Mouse (Mus musculus) limb, embryonic 15.5 days (tissue): ENCODE measurements around the gene Dusp18. TPM values are rescaled to one million over a fixed set of nuclear protein-coding genes. Genes with fewer than 3 reads are reported as not detected.

Experiments
- ATAC-seq: fragments of 200-750 bp; cut with Nextera tagmentation; 2 replicates; pipeline ENCODE4 v1.8.0; 2017; ENCODE audit warnings: low read depth, moderate TSS enrichment; ENCODE audit not compliant: insufficient number of reproducible peaks, low FRiP score, low TSS enrichment
- H3K27ac ChIP-seq: fragments of 300-500 bp; sonication (generic); 2 replicates; pipeline ENCODE4 v1.5.1; 2015; ENCODE audit warnings: moderate library complexity, mild to moderate bottlenecking, inconsistent platforms
- H3K27me3 ChIP-seq: fragments of 300-500 bp; sonication (generic); 2 replicates; pipeline ENCODE4 v1.6.1; 2015; ENCODE audit warnings: inconsistent platforms
- H3K36me3 ChIP-seq: fragments of 300-500 bp; sonication (generic); 2 replicates; pipeline ENCODE4 v1.6.1; 2015; ENCODE audit warnings: inconsistent platforms
- H3K4me1 ChIP-seq: fragments of 300-500 bp; sonication (generic); 2 replicates; pipeline ENCODE4 v1.6.1; 2015; ENCODE audit warnings: inconsistent platforms
- H3K4me2 ChIP-seq: fragments of 300-500 bp; sonication (generic); 2 replicates; pipeline ENCODE4 v1.6.1; 2015; ENCODE audit warnings: mild to moderate bottlenecking, inconsistent platforms
- H3K4me3 ChIP-seq: fragments of 300-500 bp; sonication (generic); 2 replicates; pipeline ENCODE4 v1.5.1; 2015; ENCODE audit warnings: mild to moderate bottlenecking, inconsistent platforms
- H3K9ac ChIP-seq: fragments of 300-500 bp; sonication (generic); 2 replicates; pipeline ENCODE4 v1.6.1; 2015; ENCODE audit warnings: inconsistent platforms
- H3K9me3 ChIP-seq: fragments of 300-500 bp; sonication (generic); 2 replicates; pipeline ENCODE4 v1.6.1; 2016; ENCODE audit warnings: inconsistent platforms
- WGBS: fragments of 180-500 bp; shearing (Covaris S2); methylation state at CpG from one replicate; pipeline ENCODE4 v1.1.7; 2015; 5-methylcytosine and 5-hydroxymethylcytosine counted together
- polyA plus RNA-seq: library from polyadenylated mRNA; unstranded; fragments of >200 nt; fragmentation: Nextera tagmentation; extraction: Ambion mirVana; gene quantifications from 2 replicates; pipeline ENCODE4 v1.2.1, GENCODE M21; 2015

The Dusp18 gene
- polyA plus RNA-seq, 1 experiment from 2014 or later: 7.6 TPM

- 89% methylated on average over 9 of the region's 9 CpGs for WGBS
- Histone ChIP-seq H3K9ac (no peak overlapping the region), H3K9me3 (no peaks in the 10 kb centered on the region), H3K27me3 (no peaks in the 10 kb centered on the region), H3K36me3 (no peaks in the 10 kb centered on the region), H3K4me2 (no peak overlapping the region), H3K4me1 (peaks cover 10% of the 10 kb centered on the region), H3K4me3 (no peak overlapping the region), H3K27ac (no peak overlapping the region)
- no peak for ATAC-seq
Observed at GRCm38 (mm10) chr11:3933756-3934285, 38.8 kb downstream of the Dusp18 start.

GRCm38 (mm10) chr11:3935135-3935534, 40.1 kb downstream of the Dusp18 start:
- peaks cover 10% of the 10 kb centered on the region for H3K4me1 ChIP-seq
- H3K27ac ChIP-seq: no peak overlapping the region
- H3K36me3 ChIP-seq: no peaks in the 10 kb centered on the region
- no peak overlapping the region for H3K9ac ChIP-seq
- no peak overlapping the region for H3K4me3 ChIP-seq
- no peaks in the 10 kb centered on the region for H3K9me3 ChIP-seq
- WGBS: 79% methylated on average over 4 of the region's 4 CpGs
- no peak for ATAC-seq
- H3K4me2 ChIP-seq: no peak overlapping the region
- no peaks in the 10 kb centered on the region for H3K27me3 ChIP-seq

GRCm38 (mm10) chr11:3936318-3936717, 41.3 kb downstream of the Dusp18 start:
- H3K4me3 ChIP-seq: no peak overlapping the region
- H3K27me3 ChIP-seq: no peaks in the 10 kb centered on the region
- H3K9me3 ChIP-seq: no peaks in the 10 kb centered on the region
- H3K36me3 ChIP-seq: no peaks in the 10 kb centered on the region
- H3K4me2 ChIP-seq: no peak overlapping the region
- H3K9ac ChIP-seq: no peak overlapping the region
- no peak overlapping the region for H3K27ac ChIP-seq
- 69% methylated on average over 3 of the region's 3 CpGs for WGBS
- ATAC-seq: no peak
- H3K4me1 ChIP-seq: peaks cover 2% of the 10 kb centered on the region

- Histone ChIP-seq H3K9me3 (no peaks in the 10 kb centered on the region), H3K4me2 (no peak overlapping the region), H3K27me3 (no peaks in the 10 kb centered on the region), H3K27ac (no peak overlapping the region), H3K4me3 (no peak overlapping the region), H3K9ac (no peak overlapping the region), H3K4me1 (no peaks in the 10 kb centered on the region), H3K36me3 (no peaks in the 10 kb centered on the region)
- ATAC-seq: no peak
- 79% methylated on average over 13 of the region's 13 CpGs for WGBS
Observed at GRCm38 (mm10) chr11:3937321-3937874, 42.4 kb downstream of the Dusp18 start.

- H3K27ac ChIP-seq: no peak overlapping the region
- WGBS: 89% methylated on average over 7 of the region's 7 CpGs
- H3K9me3 ChIP-seq: no peaks in the 10 kb centered on the region
- no peak overlapping the region for H3K9ac ChIP-seq
- H3K4me1 ChIP-seq: no peaks in the 10 kb centered on the region
- H3K4me2 ChIP-seq: no peak overlapping the region
- ATAC-seq: no peak
- peaks cover 8% of the 10 kb centered on the region; the same call in 1 of the 2 replicates for H3K27me3 ChIP-seq
- H3K36me3 ChIP-seq: no peaks in the 10 kb centered on the region
- no peak overlapping the region for H3K4me3 ChIP-seq
Observed at GRCm38 (mm10) chr11:3941371-3941770, 46.3 kb downstream of the Dusp18 start.

GRCm38 (mm10) chr11:3946386-3946785, 51.3 kb downstream of the Dusp18 start:
- no peaks in the 10 kb centered on the region for H3K4me1 ChIP-seq
- H3K4me3 ChIP-seq: no peak overlapping the region
- H3K9me3 ChIP-seq: no peaks in the 10 kb centered on the region
- WGBS: 35% methylated on average over 1 of the region's 1 CpGs
- H3K27ac ChIP-seq: no peak overlapping the region
- H3K27me3 ChIP-seq: peaks cover 10% of the 10 kb centered on the region; the same call in 1 of the 2 replicates
- H3K36me3 ChIP-seq: no peaks in the 10 kb centered on the region
- ATAC-seq: no peak
- H3K9ac ChIP-seq: no peak overlapping the region
- no peak overlapping the region for H3K4me2 ChIP-seq

Other genes with a start within 250 kb of the Dusp18 start
- 23.5 and 26.0 TPM in 2 replicates for gene Morc2a, start 246.0 kb upstream of the Dusp18 start, polyA plus RNA-seq
- gene Osbp2, start 31.3 kb upstream of the Dusp18 start, polyA plus RNA-seq: 0.77 and 0.78 TPM in 2 replicates
- 0.09 and 0.23 TPM in 2 replicates for gene 4921536K21Rik, start 142 bp upstream of the Dusp18 start, polyA plus RNA-seq
- gene Slc35e4, start 19.4 kb downstream of the Dusp18 start, polyA plus RNA-seq: 6.7 and 9.2 TPM in 2 replicates
- 49.4 and 56.2 TPM in 2 replicates for gene Tcn2, start 36.9 kb downstream of the Dusp18 start, polyA plus RNA-seq
- gene Pes1, start 68.7 kb downstream of the Dusp18 start, polyA plus RNA-seq: 76.6 and 77.4 TPM in 2 replicates
- 0.15 TPM in 1 of 2 replicates, not detected in the other for gene 4930556J24Rik, start 81.5 kb downstream of the Dusp18 start, polyA plus RNA-seq
- 2.6 and 3.0 TPM in 2 replicates for gene Gal3st1, start 88.4 kb downstream of the Dusp18 start, polyA plus RNA-seq
- gene Sec14l4, start 136.2 kb downstream of the Dusp18 start, polyA plus RNA-seq: 0.67 and 1.1 TPM in 2 replicates
- gene Sec14l3, start 169.6 kb downstream of the Dusp18 start, polyA plus RNA-seq: not detected in 2 replicates
- 5.5 and 6.1 TPM in 2 replicates for gene Mtfp1, start 200.2 kb downstream of the Dusp18 start, polyA plus RNA-seq
- gene Sec14l2, start 228.2 kb downstream of the Dusp18 start, polyA plus RNA-seq: 1.9 and 2.0 TPM in 2 replicates
- gene Rnf215, start 240.0 kb downstream of the Dusp18 start, polyA plus RNA-seq: 30.8 and 35.5 TPM in 2 replicates